Mouse (Mus musculus) bone marrow, adult 2 months (tissue): ENCODE data around the gene Olfr689.
"Not testable (repeated sequence)": the region's sequence is repeated elsewhere in the genome, so short reads cannot be mapped to it uniquely, and the experiment has no call there.

ENCODE experiments used
- CTCF ChIP-seq: fragments of 200-500 bp; IDR thresholded peaks from 2 replicates; pipeline ENCODE4 v1.5.1; 2011; ENCODE audit warnings: low read length, control low read depth; ENCODE audit not compliant: control insufficient read depth, insufficient read depth
- POLR2A ChIP-seq: fragments of 200-500 bp; IDR thresholded peaks from 2 replicates; pipeline ENCODE4 v1.6.1; 2011; ENCODE audit warnings: low read depth, mild to moderate bottlenecking, control low read depth, low read length, borderline replicate concordance; ENCODE audit not compliant: control insufficient read depth

- TF ChIP-seq CTCF, POLR2A: not testable (repeated sequence)
These were observed 45.5 kb downstream of the Olfr689 start for GRCm38 (mm10) chr7:105356487-105356886.
